In the genomic region with DNA sequence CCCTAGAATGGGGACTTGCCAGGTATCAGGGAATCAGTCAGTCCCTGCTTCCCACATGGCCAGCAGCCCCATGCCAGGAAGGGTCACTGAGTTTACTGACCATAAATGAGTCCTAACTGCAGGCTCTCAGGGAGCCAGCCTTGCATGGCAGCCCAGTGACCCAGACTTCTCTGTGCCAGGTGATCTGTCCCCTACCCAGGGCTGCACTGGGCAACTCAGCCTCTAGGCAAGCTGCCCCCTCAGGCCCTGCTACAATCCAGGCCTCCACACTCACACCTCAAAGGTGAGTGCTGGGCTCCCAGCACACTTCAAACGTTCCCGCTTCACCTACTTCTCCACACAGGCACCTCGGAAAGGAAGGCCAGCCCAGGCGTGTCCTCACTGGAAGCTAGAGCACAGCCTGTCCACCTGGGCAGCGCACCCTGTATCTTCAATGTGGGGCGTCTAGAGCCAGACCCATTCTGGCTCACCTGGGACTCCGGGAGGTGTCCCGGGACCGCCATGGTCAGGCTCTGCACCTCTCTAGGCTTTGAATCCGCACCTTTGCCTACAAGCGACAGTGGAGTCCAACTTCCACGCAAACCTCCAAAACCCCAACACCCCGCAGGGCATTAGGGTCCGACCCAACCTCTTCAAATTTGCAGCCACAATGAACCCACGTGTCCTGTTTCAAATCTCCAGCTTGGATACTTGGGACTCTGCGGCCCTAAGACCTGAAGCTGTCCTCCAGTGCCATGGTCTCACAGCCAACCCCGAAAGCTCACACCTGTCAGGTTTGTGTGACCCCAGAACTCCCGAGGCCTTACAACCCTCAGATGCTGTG, we compare ENCODE assay signal across 7 mouse cellular contexts. TPM values are rescaled to one million over a fixed set of nuclear protein-coding genes. Genes with fewer than 3 reads are reported as not detected.
DNase-seq lines count a peak whose midpoint lies in the region; ATAC-seq lines count a peak whose summit lies in the region.

No protein-coding gene starts in this region.

- DNase-seq in right cerebral cortex, postnatal 10 days (ENCODE audit: low spot score in 2 of 2), result peak; percentile 32 to 50
- no peak for DNase-seq in right cerebral cortex, postnatal 14 days
- peak; percentile 41 for DNase-seq in kidney, postnatal 10 days
- DNase-seq in left cerebral cortex, postnatal 4 days, result no peak
- no peak for DNase-seq in adipocyte (ENCODE audit: low spot score)

- peak overlapping the region; percentile 84 for H3K4me3 ChIP-seq in forebrain, embryonic 13.5 days
- H3K4me3 ChIP-seq in neural tube, embryonic 15.5 days (replicated peaks), result peak overlapping the region; percentile 89

- no peaks in the 10 kb centered on the region for H3K9me3 ChIP-seq in forebrain, embryonic 13.5 days (replicated peaks)
- no peaks in the 10 kb centered on the region for H3K9me3 ChIP-seq in neural tube, embryonic 15.5 days (replicated peaks)

- ATAC-seq in forebrain, embryonic 13.5 days, result no peak
- ATAC-seq in neural tube, embryonic 15.5 days (ENCODE audit: low FRiP score), result no peak

- peak overlapping the region; percentile 88 for H3K4me2 ChIP-seq in forebrain, embryonic 13.5 days
- H3K4me2 ChIP-seq in neural tube, embryonic 15.5 days, result peak overlapping the region; percentile 74

- peak overlapping the region; percentile 94 for H3K9ac ChIP-seq in forebrain, embryonic 13.5 days
- peak overlapping the region; percentile 89 for H3K9ac ChIP-seq in neural tube, embryonic 15.5 days (replicated peaks)

- peaks cover 73% of the 10 kb centered on the region for H3K4me1 ChIP-seq in forebrain, embryonic 13.5 days
- H3K4me1 ChIP-seq in neural tube, embryonic 15.5 days, result peaks cover 76% of the 10 kb centered on the region

- intact Hi-C loops in left cerebral cortex, postnatal 4 days (cut with DNase I), result no loop called here

- peaks cover 9% of the 10 kb centered on the region; the same call in 1 of the 2 replicates for H3K27me3 ChIP-seq in forebrain, embryonic 13.5 days
- H3K27me3 ChIP-seq in neural tube, embryonic 15.5 days (replicated peaks), result no peaks in the 10 kb centered on the region

- WGBS in forebrain, embryonic 13.5 days, result 70% methylated on average over 18 of the region's 18 CpGs
- WGBS in neural tube, embryonic 15.5 days, result 69% methylated on average over 18 of the region's 18 CpGs

- no peak overlapping the region for H3K27ac ChIP-seq in forebrain, embryonic 13.5 days
- H3K27ac ChIP-seq in neural tube, embryonic 15.5 days (replicated peaks), result 0 out of 2 replicates have a peak overlapping the region, but pooled peaks have one; percentile 33

- H3K36me3 ChIP-seq in forebrain, embryonic 13.5 days (ENCODE audit: poor library complexity, severe bottlenecking), result peaks cover 13% of the 10 kb centered on the region
- 0 out of 2 replicates have a peak, but pooled peaks cover 8% of the 10 kb centered on the region for H3K36me3 ChIP-seq in neural tube, embryonic 15.5 days

RNA-seq across cellular contexts. Expression of gene Ssbp4, which starts 1.7 kb away (rescaled TPM):
- 81.9 and 101 TPM in 2 replicates for polyA plus RNA-seq in forebrain, embryonic 13.5 days (2015; fragmentation: Nextera tagmentation; extraction: Ambion mirVana)
- polyA plus RNA-seq in neural tube, embryonic 15.5 days (2015; fragmentation: Nextera tagmentation; extraction: Ambion mirVana), result 170 and 175 TPM in 2 replicates
- total RNA-seq in left cerebral cortex, postnatal 4 days (2021), result 100 to 1,000 TPM; 156 to 193 TPM

RNA-seq across cellular contexts. Expression of gene Lrrc25, which starts 9.0 kb away (rescaled TPM):
- 0.65 and 0.68 TPM in 2 replicates for polyA plus RNA-seq in forebrain, embryonic 13.5 days (2015; fragmentation: Nextera tagmentation; extraction: Ambion mirVana)
- 1.5 and 2.6 TPM in 2 replicates for polyA plus RNA-seq in neural tube, embryonic 15.5 days (2015; fragmentation: Nextera tagmentation; extraction: Ambion mirVana)
- total RNA-seq in left cerebral cortex, postnatal 4 days (2021), result 1 to 10 TPM; 1.1 to 1.3 TPM

RNA-seq across cellular contexts. Expression of gene Isyna1, which starts 12.8 kb away (rescaled TPM):
- polyA plus RNA-seq in forebrain, embryonic 13.5 days (2015; fragmentation: Nextera tagmentation; extraction: Ambion mirVana), result 87.1 and 105 TPM in 2 replicates
- polyA plus RNA-seq in neural tube, embryonic 15.5 days (2015; fragmentation: Nextera tagmentation; extraction: Ambion mirVana), result 137 and 142 TPM in 2 replicates
- total RNA-seq in left cerebral cortex, postnatal 4 days (2021), result 10 to 100 TPM; 87.9 to 88.5 TPM

RNA-seq across cellular contexts. Expression of gene Gdf15, which starts 25.3 kb away (rescaled TPM):
- 0.15 TPM in 1 of 2 replicates, not detected in the other for polyA plus RNA-seq in forebrain, embryonic 13.5 days (2015; fragmentation: Nextera tagmentation; extraction: Ambion mirVana)
- 0.22 TPM in 2 replicates for polyA plus RNA-seq in neural tube, embryonic 15.5 days (2015; fragmentation: Nextera tagmentation; extraction: Ambion mirVana)
- not detected for total RNA-seq in left cerebral cortex, postnatal 4 days (2021)

RNA-seq across cellular contexts. Expression of gene Pgpep1, which starts 53.2 kb away (rescaled TPM):
- 64.6 and 80.8 TPM in 2 replicates for polyA plus RNA-seq in forebrain, embryonic 13.5 days (2015; fragmentation: Nextera tagmentation; extraction: Ambion mirVana)
- 78.6 TPM in 2 replicates for polyA plus RNA-seq in neural tube, embryonic 15.5 days (2015; fragmentation: Nextera tagmentation; extraction: Ambion mirVana)
- total RNA-seq in left cerebral cortex, postnatal 4 days (2021), result 10 to 100 TPM; 29.7 to 30.5 TPM

Comparison
In these comparisons a context has a peak if more than half of its experiments do, and no peak if none do; other contexts are left out.
1. DNase-seq: peak in right cerebral cortex, postnatal 10 days (2 of 2) and kidney, postnatal 10 days (single experiment); none in right cerebral cortex, postnatal 14 days (single experiment), left cerebral cortex, postnatal 4 days (single experiment) and adipocyte (single experiment).